Mouse (Mus musculus) liver, postnatal 0 days (tissue): ENCODE measurements at regions not wholly inside any gene's neighbourhood (a gene's known extent, or its start where the extent isn't known, plus 50 kb on each side); places are given as distances from the start of the nearest gene placed in this dataset.

Experiments
- CTCF ChIP-seq: sonication (generic); IDR thresholded peaks from 2 replicates; pipeline ENCODE4 v1.5.1; 2016; ENCODE audit warnings: antibody characterized with exemption, low read depth
- EP300 ChIP-seq: IDR thresholded peaks from 2 replicates; pipeline ENCODE4 v1.6.1; 2016; ENCODE audit warnings: antibody characterized with exemption, low read depth, mild to moderate bottlenecking

DNA sequence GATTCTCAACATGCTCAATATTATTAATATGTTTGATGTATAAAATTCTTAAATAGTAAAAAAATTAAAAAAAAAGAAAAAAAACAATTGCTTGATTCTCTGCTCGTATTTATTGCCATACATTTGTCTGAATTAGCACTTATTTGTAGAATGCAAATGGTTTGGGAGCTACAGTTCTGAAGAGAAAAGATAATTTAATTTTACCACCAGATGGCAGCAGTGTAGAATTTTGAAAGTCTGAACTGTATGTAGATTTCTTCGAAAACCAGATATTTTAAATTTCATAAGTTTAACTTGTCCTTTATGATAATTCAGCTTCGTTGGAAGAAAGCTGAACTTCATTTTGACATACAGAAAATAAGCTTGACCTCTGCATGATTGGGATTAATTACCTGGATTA lies 304.6 kb upstream of the Gm5150 start:
- TF ChIP-seq CTCF (peak; percentile 35), EP300 (no peak)
